Mouse (Mus musculus) stomach, postnatal 0 days (tissue): ENCODE measurements around the gene Vps35l.

ENCODE experiments used
- CTCF ChIP-seq: IDR thresholded peaks from 2 replicates; pipeline ENCODE4 v1.5.1; 2016; ENCODE audit warnings: antibody characterized with exemption, low read depth, mild to moderate bottlenecking, moderate library complexity
- EP300 ChIP-seq: optimal IDR thresholded peaks from 2 replicates; pipeline ENCODE3; 2016; ENCODE audit warnings: antibody characterized with exemption

GRCm38 (mm10) chr7:118733225-118733624 lies 6.8 kb upstream of the Vps35l start:
- no peak for TF ChIP-seq EP300
- no peak for TF ChIP-seq CTCF
